Mouse (Mus musculus) hindbrain, embryonic 10.5 days (tissue): Measurements from ENCODE around the gene Ephb1. TPM values are rescaled to one million over a fixed set of nuclear protein-coding genes. Genes with fewer than 3 reads are reported as not detected.

Experiments used
- DNase-seq: peaks from one replicate; pipeline ENCODE4 v3.0.0-alpha.2; 2017; ENCODE audit warnings: low spot score
- H3K27ac ChIP-seq: fragments of 300-500 bp; sonication (generic); 2 replicates; pipeline ENCODE4 v1.5.1; 2016; ENCODE audit warnings: mild to moderate bottlenecking, moderate library complexity
- H3K27me3 ChIP-seq: fragments of 300-500 bp; sonication (generic); 2 replicates; pipeline ENCODE4 v1.6.1; 2016; ENCODE audit warnings: mild to moderate bottlenecking; ENCODE audit not compliant: poor library complexity, insufficient read depth, severe bottlenecking
- H3K36me3 ChIP-seq: fragments of 300-500 bp; sonication (generic); 2 replicates; pipeline ENCODE4 v1.6.1; 2016; ENCODE audit warnings: mild to moderate bottlenecking, moderate library complexity
- H3K4me1 ChIP-seq: fragments of 300-500 bp; sonication (generic); replicated peaks from 2 replicates; pipeline ENCODE4 v1.6.1; 2016; ENCODE audit warnings: mild to moderate bottlenecking
- H3K4me3 ChIP-seq: fragments of 300-500 bp; sonication (generic); 2 replicates; pipeline ENCODE4 v1.5.1; 2016; ENCODE audit warnings: mild to moderate bottlenecking, moderate library complexity
- H3K9me3 ChIP-seq: fragments of 300-500 bp; sonication (generic); 2 replicates; pipeline ENCODE4 v1.6.1; 2016; ENCODE audit warnings: mild to moderate bottlenecking, moderate library complexity
- WGBS: fragments of 180-500 bp; shearing (Covaris S2); methylation state at CpG from one replicate; pipeline ENCODE4 v1.1.7; 2016; 5-methylcytosine and 5-hydroxymethylcytosine counted together
- polyA plus RNA-seq: library from polyadenylated mRNA; unstranded; fragments of >200 nt; fragmentation: Nextera tagmentation; extraction: Ambion mirVana; gene quantifications from 2 replicates; pipeline ENCODE4 v1.2.1, GENCODE M21; 2016

Ephb1 gene
- polyA plus RNA-seq, 1 experiment from 2014 or later: 12.0 TPM

GRCm38 (mm10) chr9:102314795-102315194, 39.7 kb downstream of the Ephb1 start:
- Histone ChIP-seq H3K27ac (no peak overlapping the region; the same call in 1 of the 2 replicates), H3K27me3 (no peaks in the 10 kb centered on the region), H3K4me1 (peaks cover 13% of the 10 kb centered on the region; the same call in 1 of the 2 replicates), H3K9me3 (peaks cover 3% of the 10 kb centered on the region; the same call in 1 of the 2 replicates), H3K36me3 (no peaks in the 10 kb centered on the region), H3K4me3 (no peak overlapping the region)
- WGBS: 73% methylated on average over 1 of the region's 1 CpGs
- DNase-seq: no peak

- Histone ChIP-seq H3K36me3 (no peaks in the 10 kb centered on the region), H3K27ac (no peak overlapping the region)
Observed at GRCm38 (mm10) chr9:102310431-102310830, 44.1 kb downstream of the Ephb1 start.

GRCm38 (mm10) chr9:102309278-102309677, 45.2 kb downstream of the Ephb1 start:
- H3K36me3 ChIP-seq: no peaks in the 10 kb centered on the region
- no peak overlapping the region for H3K4me3 ChIP-seq
- DNase-seq: no peak
- peaks cover 3% of the 10 kb centered on the region; the same call in 1 of the 2 replicates for H3K9me3 ChIP-seq
- no peak overlapping the region for H3K27ac ChIP-seq
- peaks cover 4% of the 10 kb centered on the region; the same call in 1 of the 2 replicates for H3K27me3 ChIP-seq
- H3K4me1 ChIP-seq: peaks cover 43% of the 10 kb centered on the region
- 93% methylated on average over 7 of the region's 7 CpGs for WGBS

More at GRCm38 (mm10) chr9:102310431-102310830, 44.1 kb downstream of the Ephb1 start:
- H3K27me3 ChIP-seq: peaks cover 4% of the 10 kb centered on the region; the same call in 1 of the 2 replicates
- H3K9me3 ChIP-seq: peaks cover 3% of the 10 kb centered on the region; the same call in 1 of the 2 replicates
- DNase-seq: peak; percentile 14
- whole genome bisulfite sequencing: 39% methylated on average over 3 of the region's 3 CpGs
- H3K4me1 ChIP-seq: peaks cover 32% of the 10 kb centered on the region
- H3K4me3 ChIP-seq: no peak overlapping the region

- peaks cover 48% of the 10 kb centered on the region for H3K4me1 ChIP-seq
- peaks cover 3% of the 10 kb centered on the region; the same call in 1 of the 2 replicates for H3K9me3 ChIP-seq
- 40% methylated on average over 4 of the region's 4 CpGs for WGBS
- peak; percentile 12 for DNase-seq
- no peak overlapping the region for H3K4me3 ChIP-seq
- H3K27me3 ChIP-seq: peaks cover 4% of the 10 kb centered on the region; the same call in 1 of the 2 replicates
- H3K27ac ChIP-seq: peak overlapping the region; percentile 56; the same call in 1 of the 2 replicates
- no peaks in the 10 kb centered on the region for H3K36me3 ChIP-seq
Observed at GRCm38 (mm10) chr9:102307656-102308055, 46.8 kb downstream of the Ephb1 start.

GRCm38 (mm10) chr9:102306645-102307415, 47.7 kb downstream of the Ephb1 start:
- Histone ChIP-seq H3K27ac (peak overlapping the region; percentile 56; the same call in 1 of the 2 replicates), H3K36me3 (no peaks in the 10 kb centered on the region), H3K4me3 (no peak overlapping the region), H3K27me3 (peaks cover 4% of the 10 kb centered on the region; the same call in 1 of the 2 replicates), H3K9me3 (peaks cover 3% of the 10 kb centered on the region; the same call in 1 of the 2 replicates), H3K4me1 (peaks cover 51% of the 10 kb centered on the region)
- whole genome bisulfite sequencing: 75% methylated on average over 1 of the region's 1 CpGs
- DNase-seq: no peak

- H3K4me1 ChIP-seq: peaks cover 48% of the 10 kb centered on the region
- 89% methylated on average over 7 of the region's 7 CpGs for WGBS
- peaks cover 10% of the 10 kb centered on the region; the same call in 1 of the 2 replicates for H3K27me3 ChIP-seq
- H3K4me3 ChIP-seq: no peak overlapping the region
- 0 out of 2 replicates have a peak, but pooled peaks cover 3% of the 10 kb centered on the region for H3K36me3 ChIP-seq
- no peaks in the 10 kb centered on the region for H3K9me3 ChIP-seq
- H3K27ac ChIP-seq: no peak overlapping the region
- DNase-seq: no peak
Observed at GRCm38 (mm10) chr9:102305432-102306100, 48.9 kb downstream of the Ephb1 start.

GRCm38 (mm10) chr9:102304796-102305195, 49.7 kb downstream of the Ephb1 start:
- peaks cover 11% of the 10 kb centered on the region; the same call in 1 of the 2 replicates for H3K27me3 ChIP-seq
- H3K27ac ChIP-seq: no peak overlapping the region
- no peak for DNase-seq
- H3K36me3 ChIP-seq: 0 out of 2 replicates have a peak, but pooled peaks cover 3% of the 10 kb centered on the region
- H3K9me3 ChIP-seq: no peaks in the 10 kb centered on the region
- 46% methylated on average over 3 of the region's 3 CpGs for WGBS
- H3K4me1 ChIP-seq: peaks cover 43% of the 10 kb centered on the region
- no peak overlapping the region for H3K4me3 ChIP-seq

- H3K36me3 ChIP-seq: 0 out of 2 replicates have a peak, but pooled peaks cover 3% of the 10 kb centered on the region
- peaks cover 51% of the 10 kb centered on the region for H3K4me1 ChIP-seq
- no peaks in the 10 kb centered on the region for H3K9me3 ChIP-seq
- H3K27me3 ChIP-seq: peaks cover 11% of the 10 kb centered on the region; the same call in 1 of the 2 replicates
- no peak overlapping the region for H3K4me3 ChIP-seq
- no peak for DNase-seq
- no peak overlapping the region for H3K27ac ChIP-seq
- WGBS: 59% methylated on average over 13 of the region's 13 CpGs
Observed at GRCm38 (mm10) chr9:102303882-102304281, 50.6 kb downstream of the Ephb1 start.

GRCm38 (mm10) chr9:102300985-102301384, 53.5 kb downstream of the Ephb1 start:
- DNase-seq: no peak
- Histone ChIP-seq H3K4me1 (peaks cover 37% of the 10 kb centered on the region; the same call in 1 of the 2 replicates), H3K9me3 (no peaks in the 10 kb centered on the region), H3K27ac (no peak overlapping the region), H3K27me3 (0 out of 2 replicates have a peak, but pooled peaks cover 7% of the 10 kb centered on the region), H3K36me3 (0 out of 2 replicates have a peak, but pooled peaks cover 3% of the 10 kb centered on the region), H3K4me3 (no peak overlapping the region)
- 84% methylated on average over 4 of the region's 4 CpGs for WGBS

- H3K9me3 ChIP-seq: no peaks in the 10 kb centered on the region
- H3K4me3 ChIP-seq: no peak overlapping the region
- no peak for DNase-seq
- H3K36me3 ChIP-seq: 0 out of 2 replicates have a peak, but pooled peaks cover 3% of the 10 kb centered on the region
- H3K4me1 ChIP-seq: peaks cover 23% of the 10 kb centered on the region; the same call in 1 of the 2 replicates
- H3K27me3 ChIP-seq: 0 out of 2 replicates have a peak, but pooled peaks cover 7% of the 10 kb centered on the region
- H3K27ac ChIP-seq: no peak overlapping the region
- 69% methylated on average over 8 of the region's 8 CpGs for WGBS
Observed at GRCm38 (mm10) chr9:102298741-102299140, 55.8 kb downstream of the Ephb1 start.

- Histone ChIP-seq H3K9me3 (no peaks in the 10 kb centered on the region), H3K4me3 (no peak overlapping the region), H3K4me1 (peaks cover 23% of the 10 kb centered on the region; the same call in 1 of the 2 replicates), H3K36me3 (0 out of 2 replicates have a peak, but pooled peaks cover 3% of the 10 kb centered on the region), H3K27me3 (0 out of 2 replicates have a peak, but pooled peaks cover 7% of the 10 kb centered on the region), H3K27ac (no peak overlapping the region)
- no peak for DNase-seq
- WGBS: 80% methylated on average over 5 of the region's 5 CpGs
Observed at GRCm38 (mm10) chr9:102297986-102298385, 56.5 kb downstream of the Ephb1 start.

- no peak for DNase-seq
- Histone ChIP-seq H3K36me3 (0 out of 2 replicates have a peak, but pooled peaks cover 5% of the 10 kb centered on the region), H3K4me3 (no peak overlapping the region), H3K9me3 (no peaks in the 10 kb centered on the region), H3K4me1 (peaks cover 23% of the 10 kb centered on the region; the same call in 1 of the 2 replicates), H3K27me3 (0 out of 2 replicates have a peak, but pooled peaks cover 7% of the 10 kb centered on the region), H3K27ac (no peak overlapping the region)
- WGBS: 80% methylated on average over 3 of the region's 3 CpGs
Observed at GRCm38 (mm10) chr9:102297176-102297575, 57.3 kb downstream of the Ephb1 start.
